Mouse (Mus musculus): Measurements from ENCODE around the gene Pde4d.

DNA sequence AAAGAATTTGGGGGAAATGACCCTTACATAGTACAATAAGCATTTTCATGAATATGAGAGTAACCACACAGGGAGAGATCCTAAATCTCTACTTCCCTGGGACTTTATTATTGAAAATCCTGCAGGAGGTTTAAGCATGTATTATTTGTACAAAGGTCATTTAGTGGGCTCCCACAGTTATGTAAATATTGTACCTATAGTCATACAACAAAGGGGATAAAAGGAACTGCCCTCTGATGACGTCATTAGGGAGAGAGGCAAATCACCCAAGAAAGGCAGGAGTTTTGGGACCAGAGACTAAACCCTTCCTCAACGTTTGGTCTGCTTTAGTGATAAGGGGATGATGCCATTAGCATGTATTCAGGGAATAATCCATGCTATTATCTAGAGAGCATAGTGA, 1390.5 kb downstream of the Pde4d start:
- TF ChIP-seq POLR2A (IDR thresholded peaks at IDR 0.05; ENCODE audit: control insufficient read depth in 1 of 2, insufficient read depth in 1 of 2, low read depth in 1 of 2, low read length in 2 of 2, poor library complexity in 1 of 2) = no peak
- TF ChIP-seq EP300 (IDR thresholded peaks at IDR 0.05; ENCODE audit: low read depth in 1 of 2, low read length in 2 of 2) = no peak
- no peak for TF ChIP-seq HCFC1 (IDR thresholded peaks at IDR 0.05; ENCODE audit: low read depth, low read length)
- no peak for TF ChIP-seq CTCF (IDR thresholded peaks at IDR 0.05 in 2 of 3, conservative IDR thresholded peaks at IDR 0.05 in 1 of 3; ENCODE audit: control insufficient read depth in 1 of 3, insufficient read depth in 1 of 3, low read depth in 2 of 3, low read length in 3 of 3, poor library complexity in 1 of 3, severe bottlenecking in 1 of 3)
- no peak for TF ChIP-seq ETS1 (IDR thresholded peaks at IDR 0.05; ENCODE audit: low read depth, low read length)
- TF ChIP-seq BHLHE40 (IDR thresholded peaks at IDR 0.05; ENCODE audit: borderline replicate concordance, low read depth, low read length) = no peak
- no peak for TF ChIP-seq POLR2AphosphoS5 (IDR thresholded peaks at IDR 0.05; ENCODE audit: borderline replicate concordance, low read depth, low read length)
- TF ChIP-seq MEF2A (IDR thresholded peaks at IDR 0.05; ENCODE audit: extremely low read depth, insufficient replicate concordance, low read depth, low read length, poor library complexity, severe bottlenecking) = no peak
- TF ChIP-seq UBTF (IDR thresholded peaks at IDR 0.05; ENCODE audit: borderline replicate concordance, insufficient read depth, low read depth, low read length) = no peak
- no peak for TF ChIP-seq ZC3H11A (IDR thresholded peaks at IDR 0.05; ENCODE audit: low read depth, low read length)
- no peak for TF ChIP-seq CHD2 (IDR thresholded peaks at IDR 0.05; ENCODE audit: low read length)
- TF ChIP-seq MXI1 (IDR thresholded peaks at IDR 0.05; ENCODE audit: low read depth, low read length) = no peak
- TF ChIP-seq MYC (IDR thresholded peaks at IDR 0.05; ENCODE audit: low read depth, low read length) = no peak
- TF ChIP-seq USF1 (IDR thresholded peaks at IDR 0.05; ENCODE audit: low read depth, low read length) = no peak

Data from MEL (cell line).